Mouse (Mus musculus): ENCODE results near the gene Mn1.

DNA sequence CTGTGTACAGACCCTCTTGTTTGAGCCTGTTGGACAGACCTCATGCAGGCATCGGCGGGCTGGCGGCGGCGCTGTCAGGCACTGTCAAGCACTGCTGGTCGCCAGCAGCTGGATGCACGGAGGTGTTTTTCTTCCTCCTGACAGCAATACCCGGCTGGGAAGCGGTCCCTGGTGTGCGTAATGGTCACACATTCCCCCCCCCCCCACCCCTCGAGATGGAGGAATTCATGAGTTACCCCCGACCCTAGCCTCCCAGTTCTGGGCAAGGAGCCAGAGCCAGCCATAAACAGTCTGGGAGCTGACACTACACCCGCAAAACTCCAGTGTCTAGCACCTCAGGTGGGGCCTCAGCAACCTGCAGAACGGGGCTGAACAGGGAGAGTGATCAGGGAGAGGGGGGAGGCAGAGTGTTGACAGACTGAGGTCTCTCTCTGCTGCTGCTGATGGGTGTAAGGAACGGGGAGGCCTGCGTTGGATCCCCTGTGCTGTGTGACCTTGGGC is 17.2 kb downstream of the Mn1 start:
- TF ChIP-seq NELFE (IDR thresholded peaks at IDR 0.05; ENCODE audit: low read depth, low read length) (no peak), EP300 (IDR thresholded peaks at IDR 0.05; ENCODE audit: low read length) (no peak)
